Mouse (Mus musculus): ENCODE measurements around the gene Mrps31. TPM values are rescaled to one million over a fixed set of nuclear protein-coding genes. Genes with fewer than 3 reads are reported as not detected.

Gene Mrps31
- polyA plus RNA-seq (2015; fragmentation: Nextera tagmentation; extraction: Ambion mirVana) = 39.4 and 40.2 TPM in 2 replicates

GRCm38 (mm10) chr8:22411282-22411702 lies at the start of gene Mrps31:
Gene Mrps31, plus strand, starts transcription at chr8:22411361.
- Histone ChIP-seq H3K9ac (peak within 1 kb of the TSS; percentile 91), H3K9me3 (replicated peaks) (no peaks in the 10 kb centered on the region), H3K4me1 (peaks cover 14% of the 10 kb centered on the region), H3K36me3 (ENCODE audit: poor library complexity, severe bottlenecking) (peaks cover 9% of the 10 kb centered on the region), H3K27ac (peak within 1 kb of the TSS; percentile 71), H3K4me2 (peak within 1 kb of the TSS; percentile 85), H3K27me3 (no peaks in the 10 kb centered on the region), H3K4me3 (peak within 1 kb of the TSS; percentile 77)
- WGBS = 0% methylated on average over 25 of the region's 25 CpGs
- ATAC-seq = peak; percentile 96

GRCm38 (mm10) chr8:22376311-22376710 lies 34.9 kb upstream of the Mrps31 start:
- no peaks in the 10 kb centered on the region for H3K27me3 ChIP-seq
- ATAC-seq = no peak
- H3K4me2 ChIP-seq = no peak overlapping the region
- H3K4me3 ChIP-seq = no peak overlapping the region
- no peaks in the 10 kb centered on the region for H3K4me1 ChIP-seq
- no peak overlapping the region for H3K27ac ChIP-seq
- 92% methylated on average over 5 of the region's 5 CpGs for WGBS
- peaks cover 9% of the 10 kb centered on the region for H3K36me3 ChIP-seq (ENCODE audit: poor library complexity, severe bottlenecking)
- H3K9me3 ChIP-seq (replicated peaks) = no peaks in the 10 kb centered on the region
- H3K9ac ChIP-seq = no peak overlapping the region

- Histone ChIP-seq H3K4me2 (no peak overlapping the region), H3K4me1 (no peaks in the 10 kb centered on the region), H3K9ac (no peak overlapping the region), H3K4me3 (no peak overlapping the region), H3K9me3 (replicated peaks) (no peaks in the 10 kb centered on the region), H3K27ac (no peak overlapping the region), H3K27me3 (no peaks in the 10 kb centered on the region), H3K36me3 (ENCODE audit: poor library complexity, severe bottlenecking) (peaks cover 15% of the 10 kb centered on the region)
- 38% methylated on average over 5 of the region's 5 CpGs for WGBS
- ATAC-seq = peak; percentile 71; the same call in 1 of the 2 replicates
Observed at GRCm38 (mm10) chr8:22376903-22377302, 34.3 kb upstream of the Mrps31 start.

DNA sequence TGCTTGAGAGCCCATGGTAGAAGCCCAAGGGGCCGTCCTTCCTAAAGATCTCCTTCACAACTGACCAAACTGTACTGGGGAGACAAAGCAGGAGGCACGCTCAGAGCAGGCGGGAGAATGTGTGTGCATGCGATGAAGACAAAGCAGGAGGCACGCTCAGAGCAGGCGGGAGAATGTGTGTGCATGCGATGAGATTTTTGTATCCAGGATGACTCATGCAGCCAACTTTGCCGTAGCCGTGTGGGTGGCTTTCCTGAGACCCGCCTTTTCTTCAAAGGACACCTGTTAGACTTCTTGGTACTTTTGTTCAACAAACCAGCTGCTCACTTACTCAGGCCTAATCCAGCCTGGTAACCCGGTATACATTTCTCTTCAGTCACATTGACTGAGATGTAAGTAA lies 30.2 kb upstream of the Mrps31 start:
- no peaks in the 10 kb centered on the region for H3K4me1 ChIP-seq
- H3K27me3 ChIP-seq = no peaks in the 10 kb centered on the region
- H3K4me2 ChIP-seq = no peak overlapping the region
- peaks cover 23% of the 10 kb centered on the region for H3K36me3 ChIP-seq (ENCODE audit: poor library complexity, severe bottlenecking)
- no peak overlapping the region for H3K4me3 ChIP-seq
- ATAC-seq = no peak
- H3K9me3 ChIP-seq (replicated peaks) = no peaks in the 10 kb centered on the region
- 94% methylated on average over 11 of the region's 11 CpGs for WGBS
- no peak overlapping the region for H3K9ac ChIP-seq
- no peak overlapping the region for H3K27ac ChIP-seq

- no peak overlapping the region for H3K27ac ChIP-seq
- no peak overlapping the region for H3K9ac ChIP-seq
- ATAC-seq = no peak
- 82% methylated on average over 19 of the region's 19 CpGs for WGBS
- peaks cover 29% of the 10 kb centered on the region for H3K36me3 ChIP-seq (ENCODE audit: poor library complexity, severe bottlenecking)
- H3K4me3 ChIP-seq = no peak overlapping the region
- H3K4me1 ChIP-seq = no peaks in the 10 kb centered on the region
- H3K4me2 ChIP-seq = no peak overlapping the region
- H3K27me3 ChIP-seq = no peaks in the 10 kb centered on the region
- H3K9me3 ChIP-seq (replicated peaks) = no peaks in the 10 kb centered on the region
Observed at GRCm38 (mm10) chr8:22382824-22383595, 28.2 kb upstream of the Mrps31 start.

DNA sequence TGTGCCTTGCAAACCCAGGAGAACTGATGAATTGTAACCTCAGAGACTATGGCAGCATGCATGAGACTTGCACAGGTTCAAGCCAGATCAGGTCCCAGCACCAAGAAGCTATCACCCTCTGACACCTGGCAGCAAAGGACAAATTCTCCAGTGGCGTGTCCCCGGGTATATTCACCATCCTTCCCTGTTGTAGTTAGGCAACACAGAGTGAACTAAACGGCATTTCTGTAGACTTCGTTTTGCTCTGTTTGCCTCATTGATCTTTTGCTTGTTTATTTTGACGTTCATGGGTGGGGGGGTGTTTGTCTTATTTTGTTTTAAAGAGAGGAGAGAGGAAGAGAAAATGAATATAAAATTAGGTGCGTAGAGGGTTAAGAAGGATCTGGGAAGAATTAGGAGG lies 26.0 kb upstream of the Mrps31 start:
- no peak for ATAC-seq
- 93% methylated on average over 6 of the region's 6 CpGs for WGBS
- H3K36me3 ChIP-seq (ENCODE audit: poor library complexity, severe bottlenecking) = peaks cover 49% of the 10 kb centered on the region

DNA sequence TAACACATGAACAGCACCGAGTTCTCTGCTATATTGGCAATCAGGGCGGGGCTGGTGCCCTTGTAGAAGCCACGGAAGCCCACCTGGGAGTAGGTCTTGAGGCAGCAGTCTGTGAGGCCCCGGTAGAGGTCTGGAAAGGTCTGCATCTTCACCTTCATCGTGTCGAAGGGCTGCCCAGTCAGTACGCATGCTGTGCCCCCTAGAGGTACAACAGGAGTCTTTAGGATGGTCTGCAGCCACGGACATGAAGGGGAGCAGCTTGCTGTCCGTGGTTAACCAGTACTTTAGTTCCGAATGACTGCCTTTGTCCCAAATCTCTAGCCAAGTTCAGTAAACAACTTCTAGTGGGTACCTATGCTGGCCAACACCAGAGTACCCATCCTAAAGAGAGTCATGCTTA lies 21.3 kb upstream of the Mrps31 start:
- Histone ChIP-seq H3K4me1 (no peaks in the 10 kb centered on the region), H3K9ac (no peak overlapping the region), H3K4me3 (no peak overlapping the region), H3K27me3 (no peaks in the 10 kb centered on the region), H3K36me3 (ENCODE audit: poor library complexity, severe bottlenecking) (peaks cover 33% of the 10 kb centered on the region), H3K4me2 (no peak overlapping the region), H3K9me3 (replicated peaks) (no peaks in the 10 kb centered on the region), H3K27ac (no peak overlapping the region)
- WGBS = 86% methylated on average over 10 of the region's 10 CpGs
- ATAC-seq = no peak

More for the DNA sequence above, 26.0 kb upstream of the Mrps31 start:
- Histone ChIP-seq H3K4me3 (no peak overlapping the region), H3K9ac (no peak overlapping the region), H3K27me3 (no peaks in the 10 kb centered on the region), H3K9me3 (replicated peaks) (no peaks in the 10 kb centered on the region), H3K27ac (no peak overlapping the region), H3K4me2 (no peak overlapping the region), H3K4me1 (no peaks in the 10 kb centered on the region)

DNA sequence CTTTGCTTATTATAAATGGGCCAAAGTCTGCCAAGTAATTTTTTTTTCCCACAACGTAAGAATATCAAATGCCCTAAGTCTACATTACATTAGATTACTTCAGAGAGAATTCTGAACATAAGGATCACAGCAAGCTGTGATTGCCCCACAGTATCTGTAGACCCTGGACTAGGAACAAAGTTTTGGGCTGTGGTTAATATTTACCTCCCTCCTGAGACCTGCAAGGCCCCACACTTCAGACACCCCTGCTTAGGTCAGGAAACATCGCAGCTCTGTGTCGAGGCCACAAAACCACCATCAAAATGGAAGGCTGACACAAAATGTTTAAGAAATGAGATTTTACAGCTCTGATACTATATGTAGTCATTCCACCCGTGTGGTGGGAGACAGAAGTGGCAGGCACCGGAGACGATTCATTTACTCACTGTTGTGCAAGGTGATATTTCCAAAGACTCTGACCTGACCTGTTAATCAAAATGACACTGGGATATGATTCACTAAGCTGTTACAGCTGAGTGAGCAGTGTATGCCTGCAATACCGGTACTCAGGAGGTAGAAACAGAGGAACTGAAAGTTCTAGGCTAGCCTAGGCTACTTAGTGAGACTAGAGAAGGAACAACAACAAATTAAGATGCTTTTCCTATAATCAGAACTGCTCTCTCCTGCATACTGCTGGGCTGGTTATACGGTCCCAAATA lies 20.2 kb upstream of the Mrps31 start:
- Histone ChIP-seq H3K4me1 (no peaks in the 10 kb centered on the region), H3K4me3 (no peak overlapping the region), H3K9ac (no peak overlapping the region), H3K4me2 (no peak overlapping the region), H3K27ac (no peak overlapping the region), H3K9me3 (replicated peaks) (no peaks in the 10 kb centered on the region), H3K27me3 (no peaks in the 10 kb centered on the region), H3K36me3 (ENCODE audit: poor library complexity, severe bottlenecking) (peaks cover 33% of the 10 kb centered on the region)
- 92% methylated on average over 8 of the region's 8 CpGs for WGBS
- ATAC-seq = no peak

DNA sequence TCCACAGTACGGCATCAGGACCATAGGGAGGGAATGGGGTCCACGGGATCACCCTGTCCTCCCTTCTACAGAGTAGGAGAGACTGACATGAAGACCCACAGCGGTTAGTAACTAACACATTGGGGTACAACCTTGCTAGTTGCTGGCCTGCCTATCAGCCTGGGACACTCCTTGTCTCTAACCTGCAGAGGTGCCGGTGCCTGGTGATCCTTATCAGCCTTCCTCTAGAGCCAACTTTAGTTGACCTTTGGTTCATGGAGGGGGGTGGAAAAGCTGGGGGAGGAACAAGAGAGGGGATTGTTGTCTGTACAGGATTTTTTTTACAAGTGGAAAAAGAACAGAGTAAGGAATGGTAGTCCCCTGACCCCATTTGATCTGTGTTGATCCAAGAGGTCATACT lies 16.7 kb upstream of the Mrps31 start:
- Histone ChIP-seq H3K27me3 (no peaks in the 10 kb centered on the region), H3K27ac (no peak overlapping the region), H3K9ac (no peak overlapping the region), H3K4me3 (no peak overlapping the region), H3K36me3 (ENCODE audit: poor library complexity, severe bottlenecking) (peaks cover 13% of the 10 kb centered on the region), H3K9me3 (replicated peaks) (no peaks in the 10 kb centered on the region), H3K4me2 (no peak overlapping the region), H3K4me1 (peaks cover 11% of the 10 kb centered on the region; the same call in 1 of the 2 replicates)
- ATAC-seq = no peak
- WGBS = 95% methylated on average over 4 of the region's 4 CpGs

GRCm38 (mm10) chr8:22395256-22395655 lies 15.9 kb upstream of the Mrps31 start:
- H3K4me1 ChIP-seq = peaks cover 11% of the 10 kb centered on the region; the same call in 1 of the 2 replicates
- no peak overlapping the region for H3K4me2 ChIP-seq
- ATAC-seq = no peak
- peaks cover 8% of the 10 kb centered on the region; the same call in 1 of the 2 replicates for H3K36me3 ChIP-seq (ENCODE audit: poor library complexity, severe bottlenecking)
- no peaks in the 10 kb centered on the region for H3K27me3 ChIP-seq
- H3K27ac ChIP-seq = no peak overlapping the region
- no peak overlapping the region for H3K9ac ChIP-seq
- H3K4me3 ChIP-seq = no peak overlapping the region
- H3K9me3 ChIP-seq (replicated peaks) = no peaks in the 10 kb centered on the region
- WGBS = 93% methylated on average over 8 of the region's 8 CpGs

DNA sequence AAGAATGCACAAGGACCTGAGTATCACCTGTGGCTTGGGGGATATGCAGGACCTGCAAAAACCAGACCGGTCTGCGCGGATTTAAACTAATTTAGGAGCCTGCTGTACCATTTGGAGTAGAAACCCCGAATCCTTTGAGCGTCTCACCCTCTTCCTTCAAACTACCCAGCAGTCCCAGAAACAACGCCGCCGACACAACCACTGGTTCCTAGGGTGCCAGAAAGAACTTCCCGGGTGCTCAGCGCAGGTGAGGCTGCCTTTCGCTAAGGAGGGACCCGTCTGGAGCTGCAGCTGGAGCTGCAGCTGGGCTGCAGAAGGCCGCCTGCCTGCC lies 13.4 kb upstream of the Mrps31 start:
- WGBS = 1% methylated on average over 13 of the region's 13 CpGs
- ATAC-seq = no peak
- H3K36me3 ChIP-seq (ENCODE audit: poor library complexity, severe bottlenecking) = no peaks in the 10 kb centered on the region
- H3K9ac ChIP-seq = peak overlapping the region; percentile 77
- H3K4me2 ChIP-seq = peak overlapping the region; percentile 78
- H3K27ac ChIP-seq = peak overlapping the region; percentile 51
- peak overlapping the region; percentile 71 for H3K4me3 ChIP-seq
- no peaks in the 10 kb centered on the region for H3K9me3 ChIP-seq (replicated peaks)
- no peaks in the 10 kb centered on the region for H3K27me3 ChIP-seq
- peaks cover 11% of the 10 kb centered on the region; the same call in 1 of the 2 replicates for H3K4me1 ChIP-seq

DNA sequence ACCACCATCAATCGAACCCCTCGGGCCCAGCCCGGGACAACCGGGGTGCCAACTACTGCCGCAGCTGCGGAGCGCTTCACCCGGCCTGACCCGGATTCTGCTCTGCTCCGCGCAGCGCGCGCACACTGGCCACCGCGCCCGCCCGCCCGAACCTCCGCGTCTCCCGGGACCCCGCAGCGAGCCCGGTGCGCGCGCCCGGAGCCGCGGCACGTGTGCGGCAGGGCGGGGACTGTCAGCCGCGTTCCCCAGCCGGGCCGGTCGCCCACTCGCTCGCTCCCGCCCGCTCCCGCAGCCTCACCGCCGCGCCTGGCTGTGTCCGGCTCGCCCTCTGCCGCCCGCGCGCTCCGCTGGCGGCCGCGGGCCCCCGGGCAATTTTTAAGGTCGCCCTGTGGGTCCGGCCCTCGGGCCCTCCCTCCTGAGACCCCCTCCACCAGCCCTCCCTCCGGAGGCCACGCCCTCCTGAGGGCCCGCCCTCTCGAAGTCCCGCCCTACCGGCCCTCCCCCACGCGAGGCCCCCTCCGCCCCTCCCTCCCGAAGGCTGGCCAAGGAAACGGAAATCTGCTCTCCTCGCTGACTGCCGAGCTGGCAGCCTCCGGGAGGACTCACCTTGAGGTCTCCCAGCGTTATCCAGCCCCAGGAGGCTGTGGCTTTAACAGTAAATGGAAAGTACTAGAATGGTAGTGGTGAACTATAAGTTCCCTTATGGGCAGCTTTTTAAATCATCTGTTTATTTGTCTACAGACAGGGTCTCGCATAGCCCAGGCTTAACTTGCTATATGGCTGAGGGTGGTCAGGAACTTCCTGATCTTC lies 12.8 kb upstream of the Mrps31 start, which contains the start of gene Slc25a15:
Gene Slc25a15, minus strand, starts transcription at position 456 of the 810 bp plus-strand sequence.
- peaks cover 11% of the 10 kb centered on the region; the same call in 1 of the 2 replicates for H3K4me1 ChIP-seq
- under 1% methylated on average over 42 of the region's 77 CpGs for WGBS

More for the DNA sequence above, 12.8 kb upstream of the Mrps31 start, which contains the start of gene Slc25a15:
- Histone ChIP-seq H3K36me3 (ENCODE audit: poor library complexity, severe bottlenecking) (no peaks in the 10 kb centered on the region), H3K9me3 (replicated peaks) (no peaks in the 10 kb centered on the region), H3K4me3 (peak within 1 kb of the TSS; percentile 71), H3K27me3 (no peaks in the 10 kb centered on the region), H3K9ac (peak within 1 kb of the TSS; percentile 77), H3K27ac (peak within 1 kb of the TSS; percentile 51), H3K4me2 (peak within 1 kb of the TSS; percentile 78)
- peak; percentile 94 for ATAC-seq

Measured in forebrain, embryonic 13.5 days (tissue).